Mouse (Mus musculus) olfactory bulb, adult 2 months (tissue): ENCODE data around the gene Wfdc17.

Experiments
- CTCF ChIP-seq: fragments of 200-500 bp; IDR thresholded peaks from 2 replicates; pipeline ENCODE4 v1.5.1; 2012; ENCODE audit warnings: low read depth, mild to moderate bottlenecking, low read length, moderate library complexity; ENCODE audit not compliant: insufficient read depth
- POLR2A ChIP-seq: fragments of 200-500 bp; IDR thresholded peaks from 2 replicates; pipeline ENCODE4 v1.6.1; 2012; ENCODE audit warnings: mild to moderate bottlenecking, low read depth, low read length, moderate library complexity; ENCODE audit not compliant: insufficient read depth

DNA sequence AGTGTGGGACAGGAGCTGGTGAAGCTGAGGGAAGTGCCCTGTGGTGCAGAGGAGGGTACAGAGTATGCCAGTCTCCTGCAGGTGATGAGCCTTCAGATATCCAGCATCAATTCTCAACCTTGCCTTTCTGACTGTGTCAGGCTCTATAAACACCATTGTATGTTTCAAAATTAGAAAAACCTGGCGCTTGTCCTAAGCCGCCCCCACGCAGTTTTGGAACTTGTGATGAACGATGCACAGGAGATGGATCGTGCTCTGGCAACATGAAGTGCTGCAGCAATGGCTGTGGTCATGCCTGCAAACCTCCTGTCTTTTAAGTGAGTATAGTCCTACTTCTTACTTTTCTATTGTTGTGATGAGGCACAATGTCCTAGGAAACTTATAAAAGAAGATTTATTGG lies 5.9 kb downstream of the Wfdc17 start:
- no peak for TF ChIP-seq POLR2A
- no peak for TF ChIP-seq CTCF
